Mouse (Mus musculus) myocyte (in vitro differentiated cells): Measurements from ENCODE around the gene Fth1. TPM values are rescaled to one million over a fixed set of nuclear protein-coding genes. Genes with fewer than 3 reads are reported as not detected.

ENCODE experiments used
- H3K27me3 ChIP-seq: one replicate; pipeline ENCODE4 v1.6.1; 2011; ENCODE audit not compliant: control insufficient read depth, insufficient read depth, insufficient read length
- H3K36me3 ChIP-seq: one replicate; pipeline ENCODE4 v1.6.1; 2011; ENCODE audit not compliant: control insufficient read depth, insufficient read depth
- H3K4me2 ChIP-seq: one replicate; pipeline ENCODE4 v1.6.1; 2011; ENCODE audit warnings: low read depth, control low read depth
- H3K4me3 ChIP-seq: one replicate; pipeline ENCODE4 v1.5.1; 2011; ENCODE audit warnings: mild to moderate bottlenecking, control low read depth, moderate library complexity
- H3K79me2 ChIP-seq: one replicate; pipeline ENCODE4 v1.6.1; 2011; ENCODE audit not compliant: control insufficient read depth, insufficient read depth
- H3ac ChIP-seq: one replicate; pipeline ENCODE4 v1.6.1; 2011; ENCODE audit not compliant: control insufficient read depth, insufficient read length
- CEBPB ChIP-seq: IDR thresholded peaks from 2 replicates; pipeline ENCODE4 v1.6.1; 2011; ENCODE audit warnings: mild to moderate bottlenecking, moderate library complexity; ENCODE audit not compliant: poor library complexity, insufficient read depth, severe bottlenecking
- E2F4 ChIP-seq: IDR thresholded peaks from one replicate; pipeline ENCODE4 v1.6.1; 2011; ENCODE audit warnings: mild to moderate bottlenecking, control low read depth, moderate library complexity; ENCODE audit not compliant: insufficient read depth
- MAX ChIP-seq: IDR thresholded peaks from one replicate; pipeline ENCODE4 v1.6.1; 2011; ENCODE audit warnings: low read depth, mild to moderate bottlenecking, control low read depth
- MYOD1 ChIP-seq, 3 experiments: IDR thresholded peaks; one replicate each; pipeline ENCODE4 v1.6.1; 2011; ENCODE audit warnings: control low read depth in 2 of 3, low read depth in 2 of 3, mild to moderate bottlenecking in 2 of 3, moderate library complexity in 1 of 3; ENCODE audit not compliant: insufficient read length in 2 of 3, control insufficient read depth in 1 of 3
- MYOG ChIP-seq, 3 experiments: IDR thresholded peaks; one replicate each; pipeline ENCODE4 v1.6.1; 2011; ENCODE audit warnings: control low read depth in 2 of 3, low read depth in 2 of 3, mild to moderate bottlenecking in 2 of 3; ENCODE audit not compliant: insufficient read length in 2 of 3, control insufficient read depth in 1 of 3, insufficient read depth in 1 of 3
- POLR2A ChIP-seq: IDR thresholded peaks from one replicate; pipeline ENCODE4 v1.6.1; 2011; ENCODE audit warnings: low read depth, mild to moderate bottlenecking, control low read depth, moderate library complexity; ENCODE audit not compliant: insufficient read length
- POLR2AphosphoS2 ChIP-seq: IDR thresholded peaks from one replicate; pipeline ENCODE4 v1.6.1; 2011; ENCODE audit warnings: low read depth, control low read depth; ENCODE audit not compliant: insufficient read length
- REST ChIP-seq: IDR thresholded peaks from one replicate; pipeline ENCODE4 v1.6.1; 2011; ENCODE audit warnings: mild to moderate bottlenecking, control low read depth, moderate library complexity; ENCODE audit not compliant: insufficient read depth, insufficient read length
- SRF ChIP-seq: IDR thresholded peaks from one replicate; pipeline ENCODE4 v1.6.1; 2011; ENCODE audit warnings: low read depth; ENCODE audit not compliant: control insufficient read depth, insufficient read length
- TCF12 ChIP-seq: IDR thresholded peaks from one replicate; pipeline ENCODE4 v1.6.1; 2011; ENCODE audit warnings: mild to moderate bottlenecking, control low read depth; ENCODE audit not compliant: poor library complexity, insufficient read depth, severe bottlenecking
- TCF3 ChIP-seq: IDR thresholded peaks from one replicate; pipeline ENCODE4 v1.6.1; 2011; ENCODE audit warnings: low read depth, control low read depth; ENCODE audit not compliant: insufficient read length
- USF1 ChIP-seq: IDR thresholded peaks from one replicate; pipeline ENCODE4 v1.6.1; 2011; ENCODE audit warnings: low read depth, mild to moderate bottlenecking, control low read depth, moderate library complexity
- polyA plus RNA-seq: library from polyadenylated mRNA; unstranded; fragments of >200 nt; fragmentation: generic; extraction: Trizol; gene quantifications from one replicate; pipeline ENCODE4 v1.2.1, GENCODE M21; 2012; ENCODE audit warnings: missing spikeins

Fth1 gene
- polyA plus RNA-seq, 1 experiment, result 6,603 TPM

DNA sequence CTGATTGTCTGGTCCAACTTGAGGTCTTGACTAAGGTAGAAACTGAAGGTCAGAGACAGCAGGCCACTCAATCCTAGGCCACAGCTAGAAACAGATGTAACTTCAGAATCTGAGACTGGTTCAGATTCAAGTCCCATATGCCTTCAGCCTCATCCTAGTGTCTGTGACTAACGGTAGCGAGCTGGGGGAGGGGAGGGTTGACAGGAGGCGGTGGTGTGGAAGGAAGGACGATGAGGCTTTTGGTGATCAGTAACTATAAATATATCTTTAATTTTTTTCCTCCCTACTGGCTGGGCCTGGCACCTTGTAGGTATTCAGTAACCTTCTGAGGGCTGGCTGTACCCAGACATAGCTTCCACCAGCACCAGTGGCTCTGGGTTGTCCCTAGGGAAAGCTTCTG, 35.0 kb downstream of the Fth1 start:
- Histone ChIP-seq H3K4me2 (no peak overlapping the region), H3K27me3 (no peaks in the 10 kb centered on the region), H3ac (no peak overlapping the region), H3K36me3 (no peaks in the 10 kb centered on the region), H3K79me2 (no peaks in the 10 kb centered on the region), H3K4me3 (no peak overlapping the region)
- no peak for TF ChIP-seq REST

GRCm38 (mm10) chr19:10016151-10016550, 35.8 kb downstream of the Fth1 start:
- TF ChIP-seq TCF12 (no peak), SRF (no peak), USF1 (no peak)
- Histone ChIP-seq H3K4me3 (no peak overlapping the region), H3K36me3 (no peaks in the 10 kb centered on the region), H3ac (no peak overlapping the region), H3K79me2 (no peaks in the 10 kb centered on the region), H3K27me3 (no peaks in the 10 kb centered on the region), H3K4me2 (no peak overlapping the region)

DNA sequence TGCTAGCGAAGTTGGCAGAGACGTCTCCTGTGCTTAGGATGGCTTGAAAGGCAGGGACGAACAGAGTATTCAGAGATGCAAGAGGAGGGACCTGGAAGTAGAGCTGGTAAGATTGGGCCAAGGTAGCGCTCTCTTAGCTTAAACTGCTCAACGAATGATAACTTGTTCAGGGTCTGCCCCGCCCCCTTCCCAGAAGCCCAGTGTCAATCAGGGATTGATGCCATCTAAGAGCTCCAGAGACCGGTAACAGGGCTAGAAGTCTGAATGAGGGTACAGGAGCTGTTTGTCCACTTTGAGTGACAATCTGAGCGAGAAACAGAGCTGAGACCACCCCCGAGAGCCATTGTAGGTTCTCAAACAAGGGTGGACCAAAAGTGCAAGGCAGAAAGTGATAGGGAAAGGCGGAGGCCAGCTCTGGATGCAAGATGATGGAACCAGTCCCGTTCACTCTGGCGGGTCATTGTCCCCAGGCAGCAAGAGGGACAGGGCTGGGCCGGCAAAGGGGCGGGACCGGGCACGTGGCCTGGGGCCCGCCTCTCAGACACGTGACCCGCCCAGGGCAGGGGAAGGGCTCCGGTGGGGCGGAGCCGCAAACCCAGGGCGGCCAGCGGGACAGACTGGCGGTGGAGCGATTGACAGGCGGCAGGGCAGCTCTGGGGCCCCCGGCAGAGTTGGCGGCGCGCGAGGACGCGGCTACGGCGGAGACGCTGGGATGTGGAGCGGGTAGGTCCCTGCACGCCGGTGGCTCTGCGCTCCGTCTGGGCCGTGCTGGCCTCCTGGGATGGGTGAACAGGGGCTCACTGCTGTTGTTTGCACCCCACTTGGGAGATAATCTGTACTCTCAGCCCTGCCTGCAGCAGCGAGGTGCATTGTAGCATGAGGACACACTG, 37.5 kb downstream of the Fth1 start:
- Histone ChIP-seq H3ac (peak overlapping the region; percentile 3), H3K36me3 (no peaks in the 10 kb centered on the region), H3K4me3 (peak overlapping the region; percentile 20), H3K4me2 (peak overlapping the region; percentile 98), H3K79me2 (no peaks in the 10 kb centered on the region), H3K27me3 (no peaks in the 10 kb centered on the region)
- TF ChIP-seq MAX (no peak), TCF3 (no peak), REST (no peak), MYOD1 (IDR thresholded peaks at IDR 0.05; ENCODE audit: control insufficient read depth in 1 of 3, insufficient read length in 2 of 3, low read depth in 2 of 3) (peak in 1 of 3 experiments; percentile 16), POLR2AphosphoS2 (peak; percentile 66), MYOG (IDR thresholded peaks at IDR 0.05; ENCODE audit: control insufficient read depth in 1 of 3, insufficient read depth in 1 of 3, insufficient read length in 2 of 3, low read depth in 2 of 3) (peak in 1 of 3 experiments; percentile 30), SRF (peak; percentile 51), CEBPB (no peak), USF1 (peak; percentile 92), E2F4 (no peak), TCF12 (no peak), POLR2A (peak; percentile 71)

DNA sequence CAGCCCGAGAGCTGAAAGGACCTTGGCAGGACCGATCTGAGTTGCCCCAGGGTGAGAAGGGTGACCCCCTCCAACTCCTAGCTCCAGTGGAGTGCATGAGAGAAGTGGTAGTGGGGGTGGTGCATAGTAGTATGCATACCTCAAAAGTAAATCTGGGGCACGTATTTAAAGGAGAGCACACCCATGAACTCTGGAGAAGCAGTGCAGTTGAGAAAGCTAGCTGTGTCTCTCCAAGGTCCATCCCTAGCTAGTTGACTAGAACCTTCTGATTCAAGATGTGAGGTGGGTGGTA, 38.1 kb downstream of the Fth1 start:
- Histone ChIP-seq H3K27me3 (no peaks in the 10 kb centered on the region), H3K4me3 (peak overlapping the region; percentile 20), H3K79me2 (no peaks in the 10 kb centered on the region), H3K4me2 (peak overlapping the region; percentile 98), H3K36me3 (no peaks in the 10 kb centered on the region), H3ac (peak overlapping the region; percentile 3)
- TF ChIP-seq TCF12, result no peak
- TF ChIP-seq CEBPB, result no peak
- TF ChIP-seq POLR2A, result no peak
- TF ChIP-seq E2F4, result no peak
- TF ChIP-seq MYOG (IDR thresholded peaks at IDR 0.05; ENCODE audit: control insufficient read depth in 1 of 3, insufficient read depth in 1 of 3, insufficient read length in 2 of 3, low read depth in 2 of 3), result no peak
- no peak for TF ChIP-seq TCF3
- no peak for TF ChIP-seq MYOD1 (IDR thresholded peaks at IDR 0.05; ENCODE audit: control insufficient read depth in 1 of 3, insufficient read length in 2 of 3, low read depth in 2 of 3)
- TF ChIP-seq SRF, result no peak
- TF ChIP-seq USF1, result no peak

GRCm38 (mm10) chr19:10019214-10019760, 38.9 kb downstream of the Fth1 start:
- Histone ChIP-seq H3K4me2 (peak overlapping the region; percentile 98), H3K4me3 (peak overlapping the region; percentile 20)

More at GRCm38 (mm10) chr19:10019214-10019760, 38.9 kb downstream of the Fth1 start:
- TF ChIP-seq E2F4 (no peak), SRF (no peak), MAX (no peak), POLR2A (no peak), REST (no peak), CEBPB (no peak), TCF12 (no peak), POLR2AphosphoS2 (no peak), TCF3 (no peak), USF1 (no peak)
- Histone ChIP-seq H3ac (no peak overlapping the region), H3K27me3 (no peaks in the 10 kb centered on the region), H3K79me2 (no peaks in the 10 kb centered on the region), H3K36me3 (no peaks in the 10 kb centered on the region)
